Mouse (Mus musculus) stomach, embryonic 14.5 days (tissue): ENCODE results near the gene Txnrd2. TPM values are rescaled to one million over a fixed set of nuclear protein-coding genes. Genes with fewer than 3 reads are reported as not detected.

Experiments used
- ATAC-seq: fragments of 200-750 bp; cut with Nextera tagmentation; 2 replicates; pipeline ENCODE4 v1.8.0; 2017; ENCODE audit warnings: low read depth, moderate TSS enrichment; ENCODE audit not compliant: insufficient number of reproducible peaks, insufficient read depth, low FRiP score
- H3K27ac ChIP-seq: fragments of 300-500 bp; sonication (generic); 2 replicates; pipeline ENCODE4 v1.5.1; 2014; ENCODE audit warnings: mild to moderate bottlenecking, low read length, moderate library complexity, mixed read lengths
- H3K27me3 ChIP-seq: fragments of 300-500 bp; sonication (generic); 2 replicates; pipeline ENCODE4 v1.6.1; 2014; ENCODE audit warnings: low read length, control low read depth, mixed read lengths; ENCODE audit not compliant: control insufficient read depth, insufficient read depth
- H3K36me3 ChIP-seq: fragments of 300-500 bp; sonication (generic); 2 replicates; pipeline ENCODE4 v1.6.1; 2014; ENCODE audit warnings: mild to moderate bottlenecking, control low read depth, low read length, moderate library complexity, mixed read lengths; ENCODE audit not compliant: control insufficient read depth, insufficient read depth
- H3K4me1 ChIP-seq: fragments of 300-500 bp; sonication (generic); 2 replicates; pipeline ENCODE4 v1.6.1; 2014; ENCODE audit warnings: low read length, control low read depth, mixed read lengths; ENCODE audit not compliant: control insufficient read depth, insufficient read depth
- H3K4me2 ChIP-seq: fragments of 300-500 bp; sonication (generic); replicated peaks from 2 replicates; pipeline ENCODE4 v1.6.1; 2014; ENCODE audit warnings: low read depth, low read length, control low read depth
- H3K4me3 ChIP-seq: fragments of 300-500 bp; sonication (generic); 2 replicates; pipeline ENCODE4 v1.5.1; 2014; ENCODE audit warnings: low read depth, low read length, control low read depth
- H3K9ac ChIP-seq: fragments of 300-500 bp; sonication (generic); replicated peaks from 2 replicates; pipeline ENCODE4 v1.6.1; 2014; ENCODE audit warnings: low read depth, mild to moderate bottlenecking, control low read depth, low read length, moderate library complexity, mixed read lengths
- H3K9me3 ChIP-seq: fragments of 300-500 bp; sonication (generic); 2 replicates; pipeline ENCODE4 v1.6.1; 2016; ENCODE audit warnings: low read depth, low read length, control low read depth; ENCODE audit not compliant: control insufficient read depth
- WGBS: fragments of 180-500 bp; shearing (Covaris S2); extraction: QIAGEN DNeasy Blood & Tissue Kit; methylation state at CpG from one replicate; pipeline ENCODE4 v1.1.7; 2014; 5-methylcytosine and 5-hydroxymethylcytosine counted together
- polyA plus RNA-seq: library from polyadenylated mRNA; unstranded; fragments of >200 nt; fragmentation: Nextera tagmentation; extraction: Ambion mirVana; gene quantifications from 2 replicates; pipeline ENCODE4 v1.2.1, GENCODE M21; 2014

Txnrd2 gene
- polyA plus RNA-seq, 1 experiment from 2014 or later, result 18.8 TPM

GRCm38 (mm10) chr16:18384211-18384610, 42.0 kb upstream of the Txnrd2 start:
- H3K4me2 ChIP-seq, result no peak overlapping the region
- no peaks in the 10 kb centered on the region for H3K36me3 ChIP-seq
- WGBS, result 78% methylated on average over 7 of the region's 7 CpGs
- H3K9ac ChIP-seq, result no peak overlapping the region
- H3K27me3 ChIP-seq, result no peaks in the 10 kb centered on the region
- H3K4me3 ChIP-seq, result no peak overlapping the region
- no peaks in the 10 kb centered on the region for H3K9me3 ChIP-seq
- H3K4me1 ChIP-seq, result peaks cover 34% of the 10 kb centered on the region; the same call in 1 of the 2 replicates
- no peak overlapping the region for H3K27ac ChIP-seq
- ATAC-seq, result no peak

GRCm38 (mm10) chr16:18384659-18385058, 41.5 kb upstream of the Txnrd2 start:
- no peak overlapping the region for H3K4me2 ChIP-seq
- no peaks in the 10 kb centered on the region for H3K27me3 ChIP-seq
- no peaks in the 10 kb centered on the region for H3K36me3 ChIP-seq
- ATAC-seq, result no peak
- WGBS, result 85% methylated on average over 8 of the region's 8 CpGs
- H3K4me1 ChIP-seq, result peaks cover 36% of the 10 kb centered on the region; the same call in 1 of the 2 replicates
- no peaks in the 10 kb centered on the region for H3K9me3 ChIP-seq
- no peak overlapping the region for H3K27ac ChIP-seq
- H3K4me3 ChIP-seq, result no peak overlapping the region
- no peak overlapping the region for H3K9ac ChIP-seq

- no peaks in the 10 kb centered on the region for H3K27me3 ChIP-seq
- H3K4me1 ChIP-seq, result peaks cover 36% of the 10 kb centered on the region; the same call in 1 of the 2 replicates
- H3K4me3 ChIP-seq, result no peak overlapping the region
- H3K27ac ChIP-seq, result no peak overlapping the region
- no peaks in the 10 kb centered on the region for H3K36me3 ChIP-seq
- WGBS, result 64% methylated on average over 5 of the region's 5 CpGs
- ATAC-seq, result no peak
- H3K9ac ChIP-seq, result no peak overlapping the region
- no peak overlapping the region for H3K4me2 ChIP-seq
- H3K9me3 ChIP-seq, result no peaks in the 10 kb centered on the region
Measured at GRCm38 (mm10) chr16:18385411-18385810, 40.8 kb upstream of the Txnrd2 start.

GRCm38 (mm10) chr16:18386451-18386850, 39.7 kb upstream of the Txnrd2 start:
- 85% methylated on average over 7 of the region's 7 CpGs for WGBS

GRCm38 (mm10) chr16:18386972-18387371, 39.2 kb upstream of the Txnrd2 start:
- H3K4me1 ChIP-seq, result peaks cover 30% of the 10 kb centered on the region; the same call in 1 of the 2 replicates
- H3K4me2 ChIP-seq, result no peak overlapping the region
- H3K4me3 ChIP-seq, result no peak overlapping the region
- no peaks in the 10 kb centered on the region for H3K9me3 ChIP-seq
- no peak overlapping the region for H3K27ac ChIP-seq
- ATAC-seq, result no peak
- 64% methylated on average over 3 of the region's 3 CpGs for WGBS
- no peak overlapping the region for H3K9ac ChIP-seq
- no peaks in the 10 kb centered on the region for H3K27me3 ChIP-seq
- H3K36me3 ChIP-seq, result no peaks in the 10 kb centered on the region

More at GRCm38 (mm10) chr16:18386451-18386850, 39.7 kb upstream of the Txnrd2 start:
- no peak for ATAC-seq
- Histone ChIP-seq H3K4me2 (no peak overlapping the region), H3K4me3 (no peak overlapping the region), H3K9ac (no peak overlapping the region), H3K27ac (no peak overlapping the region), H3K27me3 (no peaks in the 10 kb centered on the region), H3K9me3 (no peaks in the 10 kb centered on the region), H3K36me3 (no peaks in the 10 kb centered on the region), H3K4me1 (peaks cover 35% of the 10 kb centered on the region; the same call in 1 of the 2 replicates)

- Histone ChIP-seq H3K27me3 (no peaks in the 10 kb centered on the region), H3K9me3 (no peaks in the 10 kb centered on the region), H3K27ac (peak overlapping the region; percentile 6; the same call in 1 of the 2 replicates), H3K4me1 (peaks cover 25% of the 10 kb centered on the region; the same call in 1 of the 2 replicates), H3K4me3 (no peak overlapping the region), H3K36me3 (no peaks in the 10 kb centered on the region), H3K4me2 (no peak overlapping the region), H3K9ac (no peak overlapping the region)
- 35% methylated on average over 6 of the region's 7 CpGs for WGBS
- ATAC-seq, result no peak
Measured at GRCm38 (mm10) chr16:18387704-18388582, 38.2 kb upstream of the Txnrd2 start.

- no peak overlapping the region for H3K4me2 ChIP-seq
Measured at GRCm38 (mm10) chr16:18388583-18389435, 37.4 kb upstream of the Txnrd2 start.

GRCm38 (mm10) chr16:18390399-18390798, 35.8 kb upstream of the Txnrd2 start:
- no peaks in the 10 kb centered on the region for H3K27me3 ChIP-seq
- H3K4me3 ChIP-seq, result no peak overlapping the region
- no peak overlapping the region for H3K27ac ChIP-seq
- no peak for ATAC-seq
- H3K9ac ChIP-seq, result no peak overlapping the region
- peaks cover 33% of the 10 kb centered on the region; the same call in 1 of the 2 replicates for H3K4me1 ChIP-seq
- H3K9me3 ChIP-seq, result no peaks in the 10 kb centered on the region
- no peaks in the 10 kb centered on the region for H3K36me3 ChIP-seq
- 73% methylated on average over 6 of the region's 6 CpGs for WGBS
- no peak overlapping the region for H3K4me2 ChIP-seq

More at GRCm38 (mm10) chr16:18388583-18389435, 37.4 kb upstream of the Txnrd2 start:
- Histone ChIP-seq H3K36me3 (no peaks in the 10 kb centered on the region), H3K27ac (peak overlapping the region; percentile 6; the same call in 1 of the 2 replicates), H3K27me3 (no peaks in the 10 kb centered on the region), H3K4me3 (no peak overlapping the region), H3K4me1 (peaks cover 25% of the 10 kb centered on the region; the same call in 1 of the 2 replicates), H3K9me3 (no peaks in the 10 kb centered on the region), H3K9ac (no peak overlapping the region)
- WGBS, result 79% methylated on average over 14 of the region's 14 CpGs
- no peak for ATAC-seq
